Mouse (Mus musculus) urinary bladder, postnatal 25 days (tissue): Measurements from ENCODE around the gene Armcx2.
"Not testable (repeated sequence)": the region's sequence is repeated elsewhere in the genome, so short reads cannot be mapped to it uniquely, and the experiment has no call there.

Experiments
- DNase-seq: peaks from one replicate; pipeline ENCODE4 v3.0.0; 2022; ENCODE audit warnings: low spot score

Armcx2 gene

GRCm38 (mm10) chrX:134808755-134809224, at the start of gene Armcx2:
Gene Armcx2, minus strand, starts transcription at chrX:134809221.
- DNase-seq: no peak

DNA sequence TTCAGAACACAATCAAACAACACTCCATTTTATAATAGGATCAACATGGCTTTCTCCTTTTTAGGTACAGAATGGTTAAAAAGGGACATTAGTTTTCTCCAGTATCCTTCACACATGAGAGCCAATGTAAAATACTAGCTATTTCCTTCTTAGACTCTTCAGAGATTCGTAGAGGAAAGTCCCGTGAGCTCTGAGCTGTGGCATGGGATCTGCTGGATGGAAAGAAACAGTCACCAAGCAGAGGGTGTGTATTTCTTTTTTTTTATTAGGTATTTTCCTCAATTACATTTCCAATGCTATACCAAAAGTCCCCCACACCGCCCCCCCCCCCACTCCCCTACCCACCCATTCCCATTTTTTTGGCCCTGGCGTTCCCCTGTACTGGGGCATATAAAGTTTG, 40.6 kb upstream of the Armcx2 start:
- no peak for DNase-seq

GRCm38 (mm10) chrX:134844424-134844823, 35.4 kb upstream of the Armcx2 start:
- no peak for DNase-seq

GRCm38 (mm10) chrX:134830508-134830907, 21.5 kb upstream of the Armcx2 start:
- no peak for DNase-seq

- DNase-seq: no peak
Measured at GRCm38 (mm10) chrX:134807833-134808754, 927 bp downstream of the Armcx2 start.

DNA sequence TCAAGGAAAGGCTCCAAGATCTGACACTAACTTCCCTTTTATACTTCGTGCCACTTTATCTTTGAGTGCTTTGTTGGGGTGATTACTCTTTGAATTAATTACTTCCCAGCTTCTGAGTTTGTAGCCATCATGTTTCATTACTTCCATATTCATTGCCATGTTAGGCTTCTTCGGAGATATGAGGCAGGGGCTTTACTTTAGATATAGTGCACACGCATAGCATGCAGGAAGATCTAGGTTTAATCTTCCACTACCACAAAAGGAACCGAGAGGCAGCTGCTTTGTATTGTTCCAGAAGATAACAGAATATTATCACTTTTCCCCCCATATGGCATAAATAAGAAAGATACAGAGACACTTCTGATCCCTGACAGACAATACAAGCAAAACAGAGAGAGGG, 21.3 kb downstream of the Armcx2 start:
- no peak for DNase-seq

- DNase-seq: not testable (repeated sequence)
Measured at GRCm38 (mm10) chrX:134763428-134764198, 45.4 kb downstream of the Armcx2 start.

DNA sequence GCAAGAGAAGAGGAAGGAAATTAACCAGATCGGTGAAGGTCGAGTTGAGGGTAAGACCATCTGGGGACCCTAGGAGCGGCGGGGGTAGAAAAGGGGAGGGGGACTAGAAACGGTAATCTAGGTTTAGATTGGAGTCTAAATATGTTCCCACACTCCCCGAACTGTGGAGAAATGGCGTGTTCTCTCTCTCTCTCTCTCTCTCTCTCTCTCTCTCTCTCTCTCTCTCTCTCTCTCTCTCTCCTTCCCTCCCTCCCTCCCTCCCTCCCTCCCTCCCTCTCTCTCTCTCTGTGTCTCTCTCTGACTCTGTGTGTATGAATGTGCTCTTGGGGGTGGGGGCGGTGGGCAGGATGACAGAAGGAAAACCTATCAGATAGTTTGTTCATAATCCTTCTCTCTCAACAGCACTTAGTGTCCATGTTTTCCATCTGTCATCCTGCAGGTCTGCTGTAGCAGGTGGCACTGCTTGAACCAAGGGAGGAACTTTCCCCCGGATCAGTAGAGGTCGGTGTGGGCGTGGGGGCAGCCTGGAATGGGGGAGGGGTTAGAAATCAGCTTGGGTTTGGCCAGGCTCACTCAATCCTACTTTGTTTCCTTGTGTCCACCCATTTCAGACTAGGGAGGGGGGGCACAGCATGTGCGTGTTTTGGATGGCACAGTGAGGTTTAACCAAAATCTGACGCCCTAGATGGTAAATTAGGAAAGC, 51.6 kb downstream of the Armcx2 start:
- no peak for DNase-seq

- DNase-seq: peak; percentile 21
Measured at GRCm38 (mm10) chrX:134756434-134757292, 52.4 kb downstream of the Armcx2 start, which contains the start of gene Armcx3. Gene Armcx3, plus strand, starts transcription at chrX:134756595.
